Mouse (Mus musculus) layer of hippocampus, adult 2 months (tissue): ENCODE results near the gene Mecom. TPM values are rescaled to one million over a fixed set of nuclear protein-coding genes. Genes with fewer than 3 reads are reported as not detected.
"Not testable (repeated sequence)": the region's sequence is repeated elsewhere in the genome, so short reads cannot be mapped to it uniquely, and the experiment has no call there.

ENCODE experiments used
- DNase-seq, 2 experiments: peaks; one replicate each; pipeline ENCODE4 v3.0.0; 2022; ENCODE audit warnings: low spot score in 2 of 2
- H3K27ac ChIP-seq: fragments of 200-600 bp; 2 replicates; pipeline ENCODE4 v1.8.1; 2022
- H3K4me3 ChIP-seq: fragments of 200-600 bp; 2 replicates; pipeline ENCODE4 v1.8.1; 2022; ENCODE audit warnings: mild to moderate bottlenecking
- CTCF ChIP-seq: fragments of 200-600 bp; conservative IDR thresholded peaks from 2 replicates; pipeline ENCODE4 v1.8.1; 2022; ENCODE audit warnings: antibody characterized with exemption, mild to moderate bottlenecking, moderate library complexity
- total RNA-seq, 2 experiments: library from RNA; stranded (reverse); gene quantifications; 2 replicates each; pipeline ENCODE4 v1.2.3; 2021

Mecom gene
- total RNA-seq, 2 experiments from 2014 or later, result 3.3 to 3.5 TPM

DNA sequence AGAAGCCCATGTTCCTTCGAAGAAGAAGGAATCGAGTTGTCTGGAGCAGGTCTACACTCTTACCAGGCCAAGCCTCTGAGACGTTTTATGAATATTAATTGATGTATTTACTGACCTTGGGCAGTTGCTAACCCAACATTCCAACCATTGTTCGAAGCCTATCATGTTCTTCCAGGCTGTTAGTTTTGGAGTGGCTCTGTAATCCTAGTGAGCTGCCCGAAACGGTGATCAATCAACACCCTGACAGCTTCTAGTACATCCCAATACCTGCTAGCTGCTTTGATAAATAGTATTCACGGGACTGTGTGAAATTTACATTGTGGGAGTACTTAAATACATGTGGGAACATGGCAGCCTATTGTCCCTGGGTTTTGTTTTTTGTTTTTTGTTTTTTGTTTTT is 293.4 kb downstream of the Mecom start:
- no peak for TF ChIP-seq CTCF
- DNase-seq, result no peak
- H3K27ac ChIP-seq, result no peak overlapping the region

DNA sequence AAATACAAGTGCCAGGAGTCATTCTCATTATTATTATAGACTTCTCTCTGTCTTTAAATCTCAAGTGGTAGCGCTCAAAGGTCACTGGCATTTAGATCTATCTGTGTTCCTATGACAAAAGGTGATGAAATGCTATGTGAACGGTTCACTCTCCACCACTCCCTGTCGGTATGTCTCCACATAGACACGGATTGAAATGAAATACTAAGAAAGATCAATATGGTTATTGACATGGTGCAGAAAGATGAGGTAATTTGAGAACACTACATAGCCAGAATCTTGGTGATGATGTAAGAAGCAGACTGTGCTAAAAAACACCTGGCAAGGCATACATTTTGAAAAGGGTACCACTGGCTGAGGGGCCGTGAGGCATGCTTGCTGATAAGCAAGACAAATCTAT is 294.1 kb downstream of the Mecom start:
- no peak overlapping the region for H3K27ac ChIP-seq
- TF ChIP-seq CTCF, result no peak
- no peak overlapping the region for H3K4me3 ChIP-seq
- DNase-seq, result no peak

More for the DNA sequence above, 293.4 kb downstream of the Mecom start:
- H3K4me3 ChIP-seq, result no peak overlapping the region

DNA sequence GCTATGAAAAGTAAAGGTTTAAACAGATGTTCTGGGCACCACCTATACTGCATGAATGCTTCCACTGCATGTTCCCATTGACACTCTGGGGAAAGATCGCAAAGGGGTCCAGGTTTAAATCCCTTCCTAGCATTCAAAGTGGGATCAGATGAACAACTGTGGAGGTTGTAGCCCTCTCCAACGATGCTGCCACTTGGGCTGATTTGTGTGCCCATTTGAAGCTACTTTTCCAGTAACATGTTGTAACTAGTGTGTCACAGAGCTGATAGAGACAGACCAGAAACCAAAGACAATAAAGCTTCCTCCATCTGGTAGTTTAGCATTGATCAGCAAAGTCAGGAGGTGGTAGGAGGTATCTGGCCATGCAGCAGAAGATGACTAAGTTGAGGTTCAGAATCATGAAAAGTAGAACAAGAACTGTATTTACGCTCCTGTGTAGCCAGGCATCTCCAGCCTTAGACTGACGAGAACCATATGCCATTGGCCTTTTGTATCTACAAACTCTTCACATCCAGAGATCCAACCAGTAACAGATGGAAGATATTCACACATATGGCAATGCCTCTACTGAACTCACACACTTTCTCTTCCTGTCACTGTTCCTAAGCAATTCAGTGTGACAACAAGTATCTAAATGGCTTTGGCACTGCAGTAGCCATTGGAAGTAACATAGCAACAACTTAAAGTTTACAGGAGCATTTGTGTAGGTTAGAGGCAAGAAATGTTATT is 299.0 kb downstream of the Mecom start:
- TF ChIP-seq CTCF, result no peak
- peak in 1 of 2 experiments; percentile 7 for DNase-seq
- Histone ChIP-seq H3K4me3 (no peak overlapping the region), H3K27ac (no peak overlapping the region)

DNA sequence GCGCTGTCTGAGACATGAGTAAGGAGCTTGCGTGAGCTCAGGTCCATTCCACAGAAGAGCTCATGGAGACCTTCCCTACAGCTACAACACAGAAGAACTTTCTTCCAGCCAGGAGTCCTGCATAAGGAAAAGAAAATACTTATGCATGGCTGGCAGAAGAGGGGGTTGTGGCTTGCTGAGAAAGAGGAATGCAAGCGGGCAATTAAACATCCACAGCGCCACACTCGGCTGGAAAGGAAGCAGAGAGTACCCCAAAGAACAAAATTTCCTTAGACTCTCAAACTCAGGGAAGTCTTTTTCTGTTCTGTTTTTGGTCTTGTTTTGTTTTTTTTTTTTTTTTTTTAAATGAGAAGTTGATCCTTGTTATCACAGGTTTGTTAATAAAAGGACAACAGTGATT is 300.6 kb downstream of the Mecom start:
- TF ChIP-seq CTCF, result no peak
- DNase-seq, result no peak
- Histone ChIP-seq H3K4me3 (no peak overlapping the region), H3K27ac (no peak overlapping the region)

DNA sequence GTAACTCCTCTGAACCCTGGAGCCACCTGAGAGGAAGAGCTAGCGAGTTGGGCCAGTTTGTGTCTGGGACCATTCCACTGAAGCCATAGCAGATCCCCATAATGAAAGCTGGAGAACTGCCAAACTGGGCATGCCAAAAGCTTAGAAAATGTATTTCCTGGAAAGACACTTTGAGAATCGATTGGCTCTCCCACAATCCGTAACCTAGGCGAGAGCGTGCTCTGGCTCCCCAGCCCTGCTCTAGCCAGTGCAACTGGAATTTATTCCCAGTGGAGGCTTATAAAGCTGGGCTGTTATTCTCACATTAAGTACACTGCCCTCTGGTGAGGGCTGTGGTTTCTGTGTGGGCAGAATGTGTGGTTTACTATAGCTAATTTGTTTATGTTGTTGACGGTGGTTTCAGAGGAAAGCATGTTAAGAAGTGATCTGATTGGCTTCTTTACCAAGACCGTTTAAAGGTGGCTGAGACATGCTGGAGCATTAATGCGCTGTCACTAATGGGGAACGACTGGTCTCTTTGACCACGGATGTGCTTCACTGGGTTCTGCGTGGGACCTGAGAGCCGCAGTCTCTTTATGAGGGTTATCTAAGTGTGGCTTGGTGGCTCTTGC is 301.3 kb downstream of the Mecom start:
- no peak overlapping the region for H3K4me3 ChIP-seq
- no peak overlapping the region for H3K27ac ChIP-seq
- TF ChIP-seq CTCF, result peak; percentile 50
- DNase-seq, result no peak

DNA sequence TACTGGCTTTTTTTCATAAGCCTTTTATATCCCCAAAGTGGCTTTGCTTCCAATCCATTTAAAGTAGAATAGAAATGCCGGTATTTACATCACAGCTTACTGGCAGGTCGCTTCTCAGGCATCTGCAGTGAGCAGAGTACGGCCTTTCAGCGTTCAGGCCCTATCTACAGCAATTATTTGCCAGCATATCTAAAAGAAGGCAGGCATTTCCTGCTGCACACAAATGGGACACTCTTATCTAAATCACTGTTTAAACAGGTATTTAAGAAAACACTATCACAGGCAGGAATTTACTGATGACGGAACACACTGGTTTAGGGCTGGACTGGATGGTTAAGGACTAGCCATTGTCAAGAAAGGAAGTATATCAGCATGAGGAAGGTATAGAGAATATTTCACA is 301.9 kb downstream of the Mecom start:
- TF ChIP-seq CTCF, result no peak
- no peak overlapping the region for H3K27ac ChIP-seq
- no peak overlapping the region for H3K4me3 ChIP-seq
- DNase-seq, result no peak

DNA sequence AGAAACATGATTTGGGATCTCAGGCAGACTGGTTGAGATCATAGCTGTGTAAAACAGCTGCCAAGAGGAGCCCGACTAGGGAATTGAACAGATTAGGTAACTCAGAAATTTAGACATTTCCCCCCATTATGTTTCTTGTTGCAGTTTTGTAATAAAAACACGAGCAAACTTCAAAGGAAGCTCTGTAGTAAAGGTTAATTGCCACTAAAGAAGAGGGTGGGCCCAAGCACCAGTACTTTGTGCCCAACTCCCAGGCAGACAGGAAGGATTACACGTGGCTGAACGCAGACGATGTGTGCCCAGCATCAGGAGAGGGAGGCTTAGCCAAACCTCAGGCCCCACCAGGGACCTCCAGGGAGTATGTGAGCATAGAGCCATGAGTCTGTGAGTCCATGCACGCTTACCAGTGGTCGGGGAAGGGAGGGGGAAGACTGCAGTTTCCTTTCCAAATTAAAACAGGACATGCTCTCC is 303.4 kb downstream of the Mecom start:
- Histone ChIP-seq H3K4me3 (no peak overlapping the region), H3K27ac (no peak overlapping the region)
- no peak for TF ChIP-seq CTCF
- no peak for DNase-seq

DNA sequence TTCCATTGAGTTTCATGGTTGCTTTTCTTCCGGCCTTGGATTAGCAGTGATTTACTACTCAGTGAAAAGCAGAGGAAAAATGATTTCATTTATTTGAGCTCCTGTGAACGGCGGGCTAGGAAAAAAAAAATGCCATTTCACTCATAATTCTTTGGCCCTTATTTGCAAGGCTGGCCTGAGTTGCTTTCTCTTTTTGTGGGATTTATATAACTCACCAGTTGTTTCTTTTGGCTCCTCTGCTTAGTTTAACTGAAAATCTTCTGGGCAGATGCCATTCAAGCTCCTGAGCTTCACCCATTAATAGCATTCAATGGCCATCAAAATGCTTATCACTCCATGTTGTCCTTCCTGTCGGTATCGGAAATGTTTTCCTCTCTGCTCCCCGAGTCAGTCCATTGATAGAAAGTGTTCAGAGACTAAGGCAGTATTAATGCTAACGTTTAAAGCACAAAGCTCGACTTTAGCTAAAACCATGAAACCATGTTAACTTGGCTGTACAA is 304.0 kb downstream of the Mecom start:
- no peak for DNase-seq
- H3K27ac ChIP-seq, result no peak overlapping the region
- TF ChIP-seq CTCF, result no peak
- H3K4me3 ChIP-seq, result no peak overlapping the region

DNA sequence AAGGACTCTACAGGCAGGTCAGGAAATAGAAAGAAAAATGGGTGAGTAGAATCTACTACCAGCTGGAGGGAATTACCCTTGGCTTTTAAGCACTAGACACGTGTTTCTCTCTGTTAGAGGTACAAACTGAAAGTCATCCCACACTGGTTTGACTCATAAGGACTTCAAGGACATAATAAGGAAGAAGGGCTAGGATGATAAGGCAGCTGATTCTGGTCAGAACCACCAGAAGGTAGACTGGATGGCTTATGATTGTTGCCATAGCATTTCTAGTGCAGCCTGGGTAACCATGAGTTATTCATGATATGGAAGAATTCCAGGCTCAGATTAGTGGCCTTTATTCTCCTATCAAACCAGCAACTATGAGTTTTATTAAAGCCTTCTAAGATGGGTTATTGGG is 308.4 kb downstream of the Mecom start:
- TF ChIP-seq CTCF, result no peak
- H3K4me3 ChIP-seq, result no peak overlapping the region
- DNase-seq, result no peak
- H3K27ac ChIP-seq, result no peak overlapping the region

DNA sequence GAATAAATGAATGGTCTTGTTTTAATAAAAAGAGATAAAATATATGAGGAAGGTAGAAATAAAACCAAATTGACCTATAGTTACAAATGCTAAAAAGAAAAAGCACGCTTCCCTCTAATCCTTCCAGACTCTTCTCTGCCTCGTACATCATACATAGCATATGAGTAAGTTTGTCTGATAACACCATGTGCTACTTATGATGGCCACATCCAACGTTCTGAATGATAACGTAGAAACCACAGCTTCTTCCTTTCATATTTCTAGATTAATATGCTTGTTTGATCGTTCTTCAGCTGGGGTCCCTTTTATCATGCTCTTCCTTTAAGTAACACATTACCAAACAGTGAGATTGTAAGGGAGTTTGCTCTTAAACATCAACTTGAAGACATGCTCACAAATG is 310.3 kb downstream of the Mecom start:
- no peak for DNase-seq
- Histone ChIP-seq H3K27ac (no peak overlapping the region), H3K4me3 (no peak overlapping the region)
- no peak for TF ChIP-seq CTCF

DNA sequence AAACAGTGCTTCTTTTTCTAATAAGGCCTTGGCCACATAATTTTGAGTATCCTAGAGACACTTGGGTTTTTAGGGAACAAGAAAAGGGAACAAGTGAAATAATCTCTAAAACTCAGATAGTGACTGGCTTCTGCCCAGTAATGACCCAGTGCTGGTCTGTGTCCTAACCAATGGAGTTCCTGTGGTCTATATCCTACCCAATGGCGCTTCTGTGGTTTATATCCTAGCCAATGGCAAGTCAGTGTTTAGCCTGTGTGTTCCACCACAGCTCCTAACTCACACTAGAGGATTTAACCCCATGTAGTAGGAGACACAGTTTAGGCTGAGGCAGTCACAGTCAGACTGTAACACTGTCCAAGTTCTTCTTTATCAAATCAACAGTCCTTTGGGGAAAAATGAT is 313.8 kb downstream of the Mecom start:
- no peak for TF ChIP-seq CTCF
- no peak for DNase-seq
- H3K27ac ChIP-seq, result no peak overlapping the region
- H3K4me3 ChIP-seq, result no peak overlapping the region

DNA sequence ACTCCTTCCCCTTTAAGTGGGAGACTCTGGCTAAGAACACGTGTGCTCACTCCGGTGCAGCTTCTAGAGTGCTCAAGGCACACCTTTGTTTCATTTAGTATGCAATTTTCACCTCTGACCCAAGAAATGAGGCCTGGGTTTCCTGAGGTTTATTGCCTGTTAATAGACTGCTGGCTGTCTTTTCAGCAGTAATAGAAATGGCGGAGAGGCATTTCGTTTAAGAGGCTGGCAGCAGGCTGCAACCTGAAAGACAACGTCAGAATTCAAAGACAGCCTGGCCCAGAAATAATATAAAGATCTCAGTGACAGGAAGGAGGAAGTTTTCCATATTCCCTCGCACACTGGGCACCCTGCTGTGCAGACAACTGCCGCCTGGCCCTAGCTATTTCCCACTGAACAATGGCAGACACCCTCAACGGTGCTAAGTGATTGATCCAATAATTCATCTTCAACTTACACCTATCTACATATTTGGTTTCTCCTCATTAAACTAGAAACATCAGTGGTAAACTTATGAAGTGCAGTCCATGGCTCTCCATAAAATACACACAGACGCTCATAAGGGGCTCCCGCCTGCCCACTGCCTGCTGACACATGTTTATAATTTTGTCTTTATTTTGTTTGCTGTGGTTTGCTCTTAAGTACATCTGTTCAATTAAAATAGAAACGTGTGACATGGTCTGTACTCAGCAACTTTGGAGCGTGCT is 319.7 kb downstream of the Mecom start:
- TF ChIP-seq CTCF, result no peak
- no peak for DNase-seq
- H3K4me3 ChIP-seq, result no peak overlapping the region
- H3K27ac ChIP-seq, result no peak overlapping the region

DNA sequence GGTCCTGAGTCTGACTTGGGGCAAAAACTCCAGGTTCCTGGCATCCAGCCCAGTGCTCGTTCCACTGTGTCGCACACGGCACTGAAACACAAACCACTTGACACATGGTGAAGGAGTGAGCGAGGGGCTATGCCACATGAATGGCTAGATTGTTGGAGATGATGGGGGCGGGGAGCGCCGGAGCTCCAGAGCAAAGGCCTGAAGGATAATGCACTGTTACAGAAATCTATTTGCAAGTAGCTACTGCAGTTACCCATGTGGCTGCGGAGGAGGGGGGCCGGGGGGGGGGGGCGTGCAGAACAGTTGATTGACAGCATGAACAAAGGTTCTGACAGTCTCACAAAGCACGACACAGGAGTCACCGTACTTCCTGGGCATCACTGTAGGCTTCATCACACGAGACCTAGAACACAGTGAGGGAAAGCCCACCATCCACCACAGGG is 320.9 kb downstream of the Mecom start:
- no peak overlapping the region for H3K4me3 ChIP-seq
- H3K27ac ChIP-seq, result no peak overlapping the region
- TF ChIP-seq CTCF, result no peak
- DNase-seq, result no peak

DNA sequence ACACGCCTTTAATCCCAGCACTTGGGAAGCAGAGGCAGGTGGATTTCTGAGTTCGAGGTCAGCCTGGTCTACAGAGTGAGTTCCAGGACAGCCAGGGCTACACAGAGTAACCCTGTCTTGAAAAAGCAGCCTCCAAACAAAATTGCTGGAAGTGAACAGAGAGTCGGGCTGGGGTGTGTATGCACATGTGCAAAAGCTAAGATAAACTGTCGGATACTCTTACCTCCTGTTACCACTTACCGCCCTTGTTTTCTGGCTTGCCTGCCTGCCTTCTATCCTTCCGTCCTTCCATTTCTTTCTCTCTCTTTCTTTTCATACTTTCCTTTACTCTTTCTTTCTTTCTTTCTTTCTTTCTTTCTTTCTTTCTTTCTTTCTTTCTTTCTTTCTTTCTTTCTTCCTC is 322.6 kb downstream of the Mecom start:
- DNase-seq, H3K27ac ChIP-seq, H3K4me3 ChIP-seq: not testable (repeated sequence)
